Mouse (Mus musculus): ENCODE measurements around the gene Gm20458.
A peak's percentile ranks its signal among the peaks of the same experiment; 100 is the strongest.

Gm20458 gene

GRCm38 (mm10) chr2:164494126-164494525 is 33.4 kb downstream of the Gm20458 start:
- ATAC-seq (ENCODE audit: insufficient number of reproducible peaks, low FRiP score, low TSS enrichment), result no peak

DNA sequence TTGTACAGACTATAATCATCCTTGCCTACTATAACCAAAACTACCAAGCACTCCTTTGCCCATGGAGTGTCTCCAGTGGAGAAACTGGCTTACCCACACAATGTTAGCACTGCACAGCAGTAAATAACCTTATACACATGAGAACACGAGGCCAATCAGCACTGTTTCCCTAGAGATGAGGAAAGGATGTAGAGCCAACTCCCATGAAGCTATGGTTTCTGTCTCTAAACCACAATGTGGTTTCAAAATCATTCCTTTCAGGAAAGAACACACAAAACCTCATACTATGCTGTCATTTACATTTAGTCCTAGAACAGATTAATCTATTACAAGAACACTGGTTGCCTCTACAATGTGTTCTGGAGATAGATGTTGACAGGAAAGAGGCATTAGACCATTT is 35.6 kb downstream of the Gm20458 start:
- ATAC-seq (ENCODE audit: insufficient number of reproducible peaks, low FRiP score, low TSS enrichment), result no peak

- ATAC-seq (ENCODE audit: insufficient number of reproducible peaks, low FRiP score, low TSS enrichment), result peak; percentile 97
Measured at GRCm38 (mm10) chr2:164496847-164497690, 36.3 kb downstream of the Gm20458 start, which contains the start of gene Pigt. Gene Pigt, plus strand, starts transcription at chr2:164497520.

- ATAC-seq (ENCODE audit: insufficient number of reproducible peaks, low FRiP score, low TSS enrichment), result no peak
Measured at GRCm38 (mm10) chr2:164497691-164498268, 37.0 kb downstream of the Gm20458 start.

- no peak for ATAC-seq (ENCODE audit: insufficient number of reproducible peaks, low FRiP score, low TSS enrichment)
Measured at GRCm38 (mm10) chr2:164499317-164499716, 38.5 kb downstream of the Gm20458 start.

DNA sequence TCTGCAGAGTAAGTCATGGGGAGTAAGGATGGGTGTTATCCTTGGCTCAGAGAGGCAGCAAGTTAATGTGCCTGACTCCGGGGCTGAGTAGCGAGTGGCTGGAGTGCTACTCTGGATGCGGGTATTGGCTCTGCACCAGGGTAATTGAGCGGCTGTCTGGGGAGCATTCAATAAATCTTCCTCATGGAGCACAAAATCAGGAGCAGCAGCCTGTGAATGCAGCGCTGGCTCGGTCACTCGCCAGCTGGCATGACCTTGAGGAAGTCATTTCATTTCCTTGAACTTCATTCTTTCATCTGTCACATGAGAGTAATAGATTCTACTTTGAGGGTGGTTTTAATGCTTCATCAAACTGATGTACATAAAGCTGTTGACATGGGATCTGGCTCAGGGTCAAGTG is 39.7 kb downstream of the Gm20458 start:
- ATAC-seq (ENCODE audit: insufficient number of reproducible peaks, low FRiP score, low TSS enrichment), result no peak

- ATAC-seq (ENCODE audit: insufficient number of reproducible peaks, low FRiP score, low TSS enrichment), result no peak
Measured at GRCm38 (mm10) chr2:164504919-164505318, 44.2 kb downstream of the Gm20458 start.

DNA sequence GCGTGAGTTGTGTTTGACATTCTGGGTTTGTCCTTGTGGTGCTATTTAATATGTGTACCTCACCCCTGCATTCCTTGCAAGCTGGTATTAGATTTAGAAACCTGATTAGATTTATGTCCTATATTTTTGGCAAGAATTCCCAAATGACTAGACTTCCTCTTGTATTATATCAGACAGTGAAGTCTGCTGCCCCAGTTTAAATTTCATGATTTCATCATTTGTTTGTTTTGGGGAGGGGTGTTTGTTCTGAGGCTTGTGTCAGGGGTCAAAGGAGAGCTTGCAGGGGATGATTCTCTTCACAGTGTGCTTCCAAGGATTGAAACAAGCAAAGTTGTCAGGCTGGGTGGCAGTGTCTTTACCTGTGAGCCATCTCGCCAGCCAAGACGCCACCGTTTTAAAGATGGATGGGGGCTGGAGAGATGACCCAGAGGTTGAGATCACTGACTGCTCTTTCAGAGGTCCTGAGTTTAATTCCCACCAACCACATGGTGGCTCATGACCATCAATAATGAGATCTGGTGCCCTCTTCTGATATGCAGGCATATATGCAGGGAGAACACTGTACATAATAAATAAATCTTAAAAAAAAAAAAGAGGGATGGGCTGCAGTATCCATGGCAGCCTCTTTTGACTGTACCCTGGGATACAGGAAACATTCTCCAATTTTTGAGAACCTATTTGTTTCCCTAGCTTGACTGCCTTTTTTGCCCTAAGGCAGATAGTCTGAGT is 45.0 kb downstream of the Gm20458 start:
- no peak for ATAC-seq (ENCODE audit: insufficient number of reproducible peaks, low FRiP score, low TSS enrichment)

GRCm38 (mm10) chr2:164507811-164508210 is 47.0 kb downstream of the Gm20458 start:
- no peak for ATAC-seq (ENCODE audit: insufficient number of reproducible peaks, low FRiP score, low TSS enrichment)

DNA sequence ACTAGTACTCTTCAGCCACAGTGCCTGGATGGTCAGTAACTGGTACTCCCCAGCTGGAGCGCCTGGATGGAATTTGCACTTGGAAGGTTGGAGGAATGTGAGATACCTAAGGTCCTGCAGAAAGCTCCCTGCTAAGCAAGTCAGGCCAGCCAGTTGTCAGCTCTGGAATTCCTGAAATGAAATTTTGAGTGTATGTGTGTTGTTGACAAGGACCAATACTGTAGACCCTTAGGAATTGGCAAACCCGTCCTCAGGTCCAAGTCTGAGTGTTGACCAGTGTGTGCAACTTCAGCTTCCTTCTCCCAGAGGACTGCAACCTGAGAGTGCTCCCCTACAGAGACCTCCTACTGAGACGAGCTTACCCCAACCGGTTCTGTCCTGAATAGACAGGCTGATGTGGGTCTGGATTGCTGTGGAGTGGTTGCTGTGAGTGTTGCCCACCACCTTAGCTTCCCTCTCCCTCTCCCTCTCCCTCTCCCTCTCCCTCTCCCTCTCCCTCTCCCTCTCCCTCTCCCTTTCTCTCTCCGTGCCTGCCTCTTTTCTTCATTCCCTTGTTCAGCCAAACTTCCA is 49.9 kb downstream of the Gm20458 start:
- no peak for ATAC-seq (ENCODE audit: insufficient number of reproducible peaks, low FRiP score, low TSS enrichment)

- ATAC-seq (ENCODE audit: insufficient number of reproducible peaks, low FRiP score, low TSS enrichment), result no peak
Measured at GRCm38 (mm10) chr2:164512121-164512909, 51.5 kb downstream of the Gm20458 start.

GRCm38 (mm10) chr2:164513389-164513788 is 52.6 kb downstream of the Gm20458 start:
- no peak for ATAC-seq (ENCODE audit: insufficient number of reproducible peaks, low FRiP score, low TSS enrichment)

DNA sequence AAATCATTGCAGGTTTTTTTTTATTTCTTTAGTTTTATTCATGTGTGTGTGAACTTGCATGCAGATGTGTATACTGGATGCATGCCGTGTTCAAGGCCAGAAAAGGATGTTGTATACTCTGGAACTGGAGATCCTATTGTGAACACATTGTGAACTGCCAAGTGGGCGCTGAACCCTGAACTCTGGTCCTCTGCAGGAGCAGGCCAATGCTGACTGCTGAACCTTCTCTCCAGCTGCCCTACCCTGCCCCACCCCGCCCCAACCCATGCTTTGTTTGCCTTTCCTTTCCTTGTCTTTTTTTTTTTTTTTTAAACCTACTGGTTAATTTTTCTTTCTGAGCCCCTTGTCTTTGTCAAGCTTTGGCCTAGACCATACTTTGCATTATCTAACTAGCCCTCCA is 54.1 kb downstream of the Gm20458 start:
- ATAC-seq (ENCODE audit: insufficient number of reproducible peaks, low FRiP score, low TSS enrichment), result no peak

GRCm38 (mm10) chr2:164515897-164516296 is 55.1 kb downstream of the Gm20458 start:
- no peak for ATAC-seq (ENCODE audit: insufficient number of reproducible peaks, low FRiP score, low TSS enrichment)

GRCm38 (mm10) chr2:164516592-164516991 is 55.8 kb downstream of the Gm20458 start:
- no peak for ATAC-seq (ENCODE audit: insufficient number of reproducible peaks, low FRiP score, low TSS enrichment)

DNA sequence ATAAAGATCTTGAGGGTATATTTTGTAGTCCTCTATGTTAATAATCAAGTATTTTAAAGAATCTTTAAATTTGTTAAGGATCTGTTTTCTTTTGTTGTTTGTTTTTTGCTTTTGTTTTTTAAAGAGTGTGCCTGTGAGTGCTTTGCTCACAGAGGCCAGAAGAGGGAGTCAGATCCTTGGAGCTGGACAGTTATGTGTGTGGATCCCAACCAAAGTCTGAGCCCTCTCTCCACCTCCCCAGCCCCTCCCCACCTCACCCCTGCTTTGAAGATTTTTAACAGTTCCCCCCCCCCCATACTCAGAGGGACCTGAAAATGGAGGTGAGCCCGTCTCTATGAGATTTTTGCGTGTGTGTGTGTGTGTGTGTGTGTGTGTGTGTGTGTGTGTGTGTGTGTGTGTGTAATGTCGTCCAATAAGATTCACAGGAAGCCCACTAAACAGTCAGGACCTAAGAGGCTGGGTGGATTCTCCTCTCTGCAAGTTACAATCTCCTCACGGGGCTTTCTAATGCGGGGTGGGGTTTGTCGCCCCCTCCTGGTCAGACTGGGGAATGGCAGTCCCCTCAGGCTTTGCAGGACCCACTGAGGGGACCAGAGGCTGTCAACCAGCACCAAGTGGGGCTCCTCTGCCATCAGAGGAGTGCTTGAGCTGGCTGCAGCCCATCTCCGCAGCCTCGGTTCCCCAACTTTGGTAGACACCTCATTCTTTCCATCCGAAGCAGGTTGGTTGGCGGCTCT is 56.9 kb downstream of the Gm20458 start:
- ATAC-seq (ENCODE audit: insufficient number of reproducible peaks, low FRiP score, low TSS enrichment), result no peak

GRCm38 (mm10) chr2:164518266-164519170 is 57.8 kb downstream of the Gm20458 start:
- ATAC-seq (ENCODE audit: insufficient number of reproducible peaks, low FRiP score, low TSS enrichment), result no peak

GRCm38 (mm10) chr2:164519171-164519526 is 58.4 kb downstream of the Gm20458 start:
- ATAC-seq (ENCODE audit: insufficient number of reproducible peaks, low FRiP score, low TSS enrichment), result no peak

GRCm38 (mm10) chr2:164520782-164521181 is 60.0 kb downstream of the Gm20458 start:
- no peak for ATAC-seq (ENCODE audit: insufficient number of reproducible peaks, low FRiP score, low TSS enrichment)
